Mouse (Mus musculus) midbrain, embryonic 15.5 days (tissue): ENCODE results near the gene Opa1. TPM values are rescaled to one million over a fixed set of nuclear protein-coding genes. Genes with fewer than 3 reads are reported as not detected.

Source experiments
- ATAC-seq: fragments of 200-750 bp; cut with Nextera tagmentation; replicated peaks from 2 replicates; pipeline ENCODE4 v1.8.0; 2017; ENCODE audit warnings: moderate TSS enrichment
- H3K27ac ChIP-seq: fragments of 300-500 bp; sonication (generic); 2 replicates; pipeline ENCODE4 v1.5.1; 2015; ENCODE audit warnings: mild to moderate bottlenecking, inconsistent platforms
- H3K27me3 ChIP-seq: fragments of 300-500 bp; sonication (generic); replicated peaks from 2 replicates; pipeline ENCODE4 v1.6.1; 2015; ENCODE audit warnings: inconsistent platforms
- H3K36me3 ChIP-seq: fragments of 300-500 bp; sonication (generic); replicated peaks from 2 replicates; pipeline ENCODE4 v1.6.1; 2015; ENCODE audit warnings: inconsistent platforms
- H3K4me1 ChIP-seq: fragments of 300-500 bp; sonication (generic); 2 replicates; pipeline ENCODE4 v1.6.1; 2015; ENCODE audit warnings: inconsistent platforms
- H3K4me2 ChIP-seq: fragments of 300-500 bp; sonication (generic); 2 replicates; pipeline ENCODE4 v1.6.1; 2015; ENCODE audit warnings: inconsistent platforms, mild to moderate bottlenecking, moderate library complexity
- H3K4me3 ChIP-seq: fragments of 300-500 bp; sonication (generic); 2 replicates; pipeline ENCODE4 v1.5.1; 2015; ENCODE audit warnings: mild to moderate bottlenecking, inconsistent platforms
- H3K9ac ChIP-seq: fragments of 300-500 bp; sonication (generic); 2 replicates; pipeline ENCODE4 v1.6.1; 2015; ENCODE audit warnings: mild to moderate bottlenecking, inconsistent platforms
- H3K9me3 ChIP-seq: fragments of 300-500 bp; sonication (generic); 2 replicates; pipeline ENCODE4 v1.6.1; 2016; ENCODE audit warnings: inconsistent platforms
- WGBS: fragments of 180-500 bp; shearing (Covaris S2); methylation state at CpG from one replicate; pipeline ENCODE4 v1.1.7; 2015; ENCODE audit warnings: mixed read lengths; 5-methylcytosine and 5-hydroxymethylcytosine counted together
- polyA plus RNA-seq: library from polyadenylated mRNA; unstranded; fragments of >200 nt; fragmentation: Nextera tagmentation; extraction: Ambion mirVana; gene quantifications from 2 replicates; pipeline ENCODE4 v1.2.1, GENCODE M21; 2015

Gene Opa1
- polyA plus RNA-seq, 1 experiment from 2014 or later = 48.5 TPM

- H3K9me3 ChIP-seq = no peaks in the 10 kb centered on the region
- no peak overlapping the region for H3K27ac ChIP-seq
- 0 out of 2 replicates have a peak overlapping the region, but pooled peaks have one; percentile 1 for H3K9ac ChIP-seq
- H3K27me3 ChIP-seq = peaks cover 37% of the 10 kb centered on the region
- 14% methylated on average over 17 of the region's 17 CpGs for WGBS
- H3K4me3 ChIP-seq = peak overlapping the region; percentile 1; the same call in 1 of the 2 replicates
- H3K4me2 ChIP-seq = peak overlapping the region; percentile 41
- peaks cover 18% of the 10 kb centered on the region for H3K4me1 ChIP-seq
- H3K36me3 ChIP-seq = no peaks in the 10 kb centered on the region
- ATAC-seq = peak; percentile 65
Observed at GRCm38 (mm10) chr16:29682555-29683431, 103.7 kb downstream of the Opa1 start.

- Histone ChIP-seq H3K4me1 (peaks cover 23% of the 10 kb centered on the region), H3K27ac (no peak overlapping the region), H3K4me2 (peak overlapping the region; percentile 41), H3K9ac (peak overlapping the region; percentile 20; the same call in 1 of the 2 replicates), H3K36me3 (no peaks in the 10 kb centered on the region), H3K9me3 (no peaks in the 10 kb centered on the region), H3K27me3 (peaks cover 37% of the 10 kb centered on the region), H3K4me3 (no peak overlapping the region; the same call in 1 of the 2 replicates)
- peak; percentile 57 for ATAC-seq
- 4% methylated on average over 12 of the region's 12 CpGs for WGBS
Observed at GRCm38 (mm10) chr16:29683563-29683962, 104.4 kb downstream of the Opa1 start.

GRCm38 (mm10) chr16:29684111-29684510 is 105.0 kb downstream of the Opa1 start:
- 41% methylated on average over 2 of the region's 2 CpGs for WGBS
- Histone ChIP-seq H3K9ac (no peak overlapping the region), H3K4me3 (no peak overlapping the region), H3K4me1 (peaks cover 23% of the 10 kb centered on the region), H3K36me3 (no peaks in the 10 kb centered on the region), H3K4me2 (no peak overlapping the region), H3K27ac (no peak overlapping the region), H3K27me3 (peaks cover 34% of the 10 kb centered on the region), H3K9me3 (no peaks in the 10 kb centered on the region)
- no peak for ATAC-seq

DNA sequence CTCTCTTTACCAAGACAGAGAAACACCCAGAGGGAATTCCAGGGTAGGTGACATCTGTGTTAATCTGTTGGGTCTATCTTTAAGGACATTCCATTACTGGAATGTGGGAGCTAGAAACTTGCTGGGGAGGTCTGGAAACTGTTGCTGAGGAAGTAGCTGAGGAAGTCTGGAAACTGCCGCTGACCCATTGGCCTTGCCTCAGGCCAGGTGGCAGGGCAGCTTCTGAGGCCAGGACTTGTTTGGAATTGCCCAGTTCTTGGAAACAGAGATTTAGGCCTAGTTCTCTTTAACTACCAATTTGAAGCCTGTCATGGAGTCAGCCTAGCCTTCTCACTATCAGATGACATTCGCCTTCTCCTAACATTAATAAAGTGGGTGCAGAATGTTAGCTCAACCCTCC is 105.5 kb downstream of the Opa1 start:
- peaks cover 23% of the 10 kb centered on the region for H3K4me1 ChIP-seq
- no peaks in the 10 kb centered on the region for H3K9me3 ChIP-seq
- no peak overlapping the region for H3K9ac ChIP-seq
- no peaks in the 10 kb centered on the region for H3K36me3 ChIP-seq
- H3K4me3 ChIP-seq = no peak overlapping the region
- H3K27ac ChIP-seq = no peak overlapping the region
- ATAC-seq = no peak
- peaks cover 30% of the 10 kb centered on the region for H3K27me3 ChIP-seq
- WGBS = 96% methylated on average over 2 of the region's 2 CpGs
- no peak overlapping the region for H3K4me2 ChIP-seq

- H3K27me3 ChIP-seq = peaks cover 26% of the 10 kb centered on the region
Observed at GRCm38 (mm10) chr16:29686141-29686540, 107.0 kb downstream of the Opa1 start.

DNA sequence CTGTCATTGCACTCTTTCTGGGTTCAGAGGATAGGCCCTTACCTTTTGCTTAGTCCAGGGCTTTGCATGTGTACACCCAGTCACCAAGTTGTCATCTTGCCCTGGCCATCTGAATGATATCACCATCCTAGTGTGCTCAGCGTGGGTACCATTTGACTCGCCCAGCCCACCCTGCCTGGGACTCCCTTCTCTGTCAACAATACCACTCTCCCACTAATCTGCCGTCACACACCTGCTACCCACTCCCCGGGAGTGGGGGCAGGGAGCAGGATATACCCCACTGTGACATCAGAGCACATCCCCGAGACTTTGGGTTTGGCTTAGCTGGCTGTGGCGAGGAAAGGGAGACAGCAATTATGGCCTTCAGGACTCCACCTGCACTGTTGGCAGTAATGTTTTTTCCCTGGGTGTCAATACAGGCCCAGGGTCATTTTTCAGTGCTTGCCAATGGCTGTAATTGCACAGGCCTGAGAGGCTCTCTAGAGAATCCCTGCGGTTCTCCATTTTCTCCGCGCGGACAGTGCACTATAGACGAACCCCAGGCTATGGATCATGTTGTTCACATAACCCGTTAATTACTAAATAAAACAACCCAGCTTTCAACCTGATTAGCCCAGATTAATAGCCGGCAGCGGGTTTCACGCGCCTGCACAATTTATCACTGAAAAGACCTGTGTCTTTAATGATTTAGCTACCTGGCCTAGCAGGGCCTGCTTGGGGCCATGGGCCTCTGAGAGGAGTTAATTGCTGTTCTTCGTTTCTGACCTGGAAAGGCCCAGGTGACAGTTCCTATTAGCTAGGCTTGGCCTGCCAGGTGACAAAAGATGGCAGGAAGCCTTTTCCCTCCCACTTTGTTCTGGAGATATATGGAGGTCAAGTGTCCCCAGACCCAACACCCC is 109.1 kb downstream of the Opa1 start:
- no peak overlapping the region for H3K9ac ChIP-seq
- ATAC-seq = 0 out of 2 replicates have a peak, but pooled peaks have one; percentile 41
- no peak overlapping the region for H3K27ac ChIP-seq
- 50% methylated on average over 17 of the region's 17 CpGs for WGBS
- H3K36me3 ChIP-seq = no peaks in the 10 kb centered on the region
- peaks cover 14% of the 10 kb centered on the region for H3K27me3 ChIP-seq
- no peak overlapping the region for H3K4me3 ChIP-seq
- no peaks in the 10 kb centered on the region for H3K9me3 ChIP-seq
- H3K4me1 ChIP-seq = peaks cover 17% of the 10 kb centered on the region
- H3K4me2 ChIP-seq = no peak overlapping the region

More at GRCm38 (mm10) chr16:29686141-29686540, 107.0 kb downstream of the Opa1 start:
- Histone ChIP-seq H3K4me3 (no peak overlapping the region), H3K36me3 (no peaks in the 10 kb centered on the region), H3K4me2 (no peak overlapping the region), H3K27ac (no peak overlapping the region), H3K9me3 (no peaks in the 10 kb centered on the region), H3K4me1 (peaks cover 23% of the 10 kb centered on the region), H3K9ac (no peak overlapping the region)
- ATAC-seq = no peak
- 64% methylated on average over 6 of the region's 6 CpGs for WGBS

GRCm38 (mm10) chr16:29689187-29689819 is 110.2 kb downstream of the Opa1 start:
- WGBS = 71% methylated on average over 11 of the region's 11 CpGs
- no peaks in the 10 kb centered on the region for H3K36me3 ChIP-seq

GRCm38 (mm10) chr16:29693025-29693682 is 114.0 kb downstream of the Opa1 start:
- no peak for ATAC-seq
- H3K9ac ChIP-seq = no peak overlapping the region

More at GRCm38 (mm10) chr16:29689187-29689819, 110.2 kb downstream of the Opa1 start:
- no peak for ATAC-seq
- no peak overlapping the region for H3K4me2 ChIP-seq
- peaks cover 12% of the 10 kb centered on the region; the same call in 1 of the 2 replicates for H3K4me1 ChIP-seq
- H3K27me3 ChIP-seq = peaks cover 14% of the 10 kb centered on the region
- no peaks in the 10 kb centered on the region for H3K9me3 ChIP-seq
- no peak overlapping the region for H3K4me3 ChIP-seq
- no peak overlapping the region for H3K9ac ChIP-seq
- no peak overlapping the region for H3K27ac ChIP-seq

GRCm38 (mm10) chr16:29693791-29694419 is 114.8 kb downstream of the Opa1 start:
- ATAC-seq = 0 out of 2 replicates have a peak, but pooled peaks have one; percentile 58
- WGBS = 56% methylated on average over 6 of the region's 6 CpGs
- no peak overlapping the region for H3K4me2 ChIP-seq
- no peaks in the 10 kb centered on the region for H3K9me3 ChIP-seq
- no peak overlapping the region for H3K4me3 ChIP-seq
- peaks cover 7% of the 10 kb centered on the region; the same call in 1 of the 2 replicates for H3K4me1 ChIP-seq
- H3K27me3 ChIP-seq = peaks cover 5% of the 10 kb centered on the region
- H3K9ac ChIP-seq = no peak overlapping the region
- H3K27ac ChIP-seq = no peak overlapping the region
- H3K36me3 ChIP-seq = no peaks in the 10 kb centered on the region

More at GRCm38 (mm10) chr16:29693025-29693682, 114.0 kb downstream of the Opa1 start:
- H3K27ac ChIP-seq = no peak overlapping the region
- WGBS = 9% methylated on average over 5 of the region's 5 CpGs
- H3K36me3 ChIP-seq = no peaks in the 10 kb centered on the region
- peaks cover 5% of the 10 kb centered on the region for H3K27me3 ChIP-seq
- H3K4me1 ChIP-seq = peaks cover 10% of the 10 kb centered on the region; the same call in 1 of the 2 replicates
- no peak overlapping the region for H3K4me3 ChIP-seq
- H3K9me3 ChIP-seq = no peaks in the 10 kb centered on the region
- no peak overlapping the region for H3K4me2 ChIP-seq

DNA sequence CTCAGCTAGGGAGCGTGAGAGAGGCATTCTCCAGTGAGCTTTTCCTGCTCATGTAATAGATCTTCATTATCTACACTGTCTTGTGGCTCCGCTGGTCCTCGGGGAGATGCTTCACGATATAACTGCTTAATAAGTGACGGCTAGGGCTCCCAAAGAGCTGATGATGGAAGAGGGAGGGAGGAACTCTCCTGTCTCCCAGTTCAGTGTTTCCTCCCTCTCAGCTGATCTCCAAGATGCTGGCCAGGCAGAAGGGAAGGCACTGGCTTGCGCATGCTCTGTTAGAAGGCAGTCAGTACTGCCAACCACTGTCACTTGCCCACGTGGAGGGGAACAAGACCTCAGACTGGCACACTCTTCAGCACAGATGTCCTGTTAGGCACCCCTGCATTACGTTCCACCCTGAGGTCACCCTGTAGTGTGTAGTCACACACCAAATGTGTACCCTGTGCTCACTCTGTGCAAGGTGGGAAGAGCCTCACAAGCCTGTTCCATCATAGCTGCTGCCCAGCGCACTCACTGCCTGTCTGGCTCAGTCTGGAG is 115.4 kb downstream of the Opa1 start:
- Histone ChIP-seq H3K27me3 (peaks cover 5% of the 10 kb centered on the region; the same call in 1 of the 2 replicates), H3K9me3 (no peaks in the 10 kb centered on the region), H3K4me3 (no peak overlapping the region), H3K9ac (no peak overlapping the region), H3K4me2 (no peak overlapping the region), H3K36me3 (no peaks in the 10 kb centered on the region), H3K27ac (no peak overlapping the region), H3K4me1 (peaks cover 7% of the 10 kb centered on the region; the same call in 1 of the 2 replicates)
- peak; percentile 52; the same call in 1 of the 2 replicates for ATAC-seq
- WGBS = 72% methylated on average over 9 of the region's 9 CpGs
